Mouse (Mus musculus) stomach, embryonic 15.5 days (tissue): ENCODE measurements around the gene Tbc1d4. TPM values are rescaled to one million over a fixed set of nuclear protein-coding genes. Genes with fewer than 3 reads are reported as not detected.
"Not testable (repeated sequence)": the region's sequence is repeated elsewhere in the genome, so short reads cannot be mapped to it uniquely, and the experiment has no call there.

Experiments used
- ATAC-seq: fragments of 200-750 bp; cut with Nextera tagmentation; 2 replicates; pipeline ENCODE4 v1.8.0; 2017; ENCODE audit warnings: low read depth, moderate number of reproducible peaks, moderate TSS enrichment; ENCODE audit not compliant: insufficient read depth, low FRiP score
- H3K27ac ChIP-seq: fragments of 300-500 bp; sonication (generic); 2 replicates; pipeline ENCODE4 v1.5.1; 2015; ENCODE audit warnings: mild to moderate bottlenecking, inconsistent platforms
- H3K27me3 ChIP-seq: fragments of 300-500 bp; sonication (generic); replicated peaks from 2 replicates; pipeline ENCODE4 v1.6.1; 2015; ENCODE audit warnings: inconsistent platforms
- H3K36me3 ChIP-seq: fragments of 300-500 bp; sonication (generic); 2 replicates; pipeline ENCODE4 v1.6.1; 2015; ENCODE audit warnings: inconsistent platforms
- H3K4me1 ChIP-seq: fragments of 300-500 bp; sonication (generic); 2 replicates; pipeline ENCODE4 v1.6.1; 2015; ENCODE audit warnings: inconsistent platforms
- H3K4me2 ChIP-seq: fragments of 300-500 bp; sonication (generic); 2 replicates; pipeline ENCODE4 v1.6.1; 2015; ENCODE audit warnings: mild to moderate bottlenecking, inconsistent platforms
- H3K4me3 ChIP-seq: fragments of 300-500 bp; sonication (generic); replicated peaks from 2 replicates; pipeline ENCODE4 v1.5.1; 2015; ENCODE audit warnings: inconsistent platforms
- H3K9ac ChIP-seq: fragments of 300-500 bp; sonication (generic); 2 replicates; pipeline ENCODE4 v1.6.1; 2015; ENCODE audit warnings: inconsistent platforms
- H3K9me3 ChIP-seq: fragments of 300-500 bp; sonication (generic); 2 replicates; pipeline ENCODE4 v1.6.1; 2016; ENCODE audit warnings: inconsistent platforms
- WGBS: fragments of 180-500 bp; shearing (Covaris S2); methylation state at CpG from one replicate; pipeline ENCODE4 v1.1.7; 2015; 5-methylcytosine and 5-hydroxymethylcytosine counted together
- polyA plus RNA-seq: library from polyadenylated mRNA; unstranded; fragments of >200 nt; fragmentation: Nextera tagmentation; extraction: Ambion mirVana; gene quantifications from 2 replicates; pipeline ENCODE4 v1.2.1, GENCODE M21; 2015

The Tbc1d4 gene
- polyA plus RNA-seq, 1 experiment from 2014 or later: 10.3 TPM

- WGBS: 78% methylated on average over 7 of the region's 7 CpGs
These were observed 15.7 kb downstream of the Tbc1d4 start for GRCm38 (mm10) chr14:101593340-101593739.

GRCm38 (mm10) chr14:101591101-101591500 is 17.9 kb downstream of the Tbc1d4 start:
- Histone ChIP-seq H3K4me1 (no peaks in the 10 kb centered on the region), H3K27me3 (no peaks in the 10 kb centered on the region), H3K4me2 (no peak overlapping the region), H3K36me3 (no peaks in the 10 kb centered on the region), H3K9me3 (no peaks in the 10 kb centered on the region), H3K27ac (no peak overlapping the region), H3K9ac (no peak overlapping the region), H3K4me3 (no peak overlapping the region)
- ATAC-seq: no peak
- 84% methylated on average over 5 of the region's 5 CpGs for WGBS

More at GRCm38 (mm10) chr14:101593340-101593739, 15.7 kb downstream of the Tbc1d4 start:
- ATAC-seq: no peak
- Histone ChIP-seq H3K4me3 (no peak overlapping the region), H3K9me3 (no peaks in the 10 kb centered on the region), H3K4me2 (no peak overlapping the region), H3K9ac (no peak overlapping the region), H3K27ac (no peak overlapping the region), H3K4me1 (no peaks in the 10 kb centered on the region), H3K27me3 (no peaks in the 10 kb centered on the region), H3K36me3 (no peaks in the 10 kb centered on the region)

GRCm38 (mm10) chr14:101588209-101588991 is 20.6 kb downstream of the Tbc1d4 start:
- not testable (repeated sequence) for H3K27ac ChIP-seq, H3K4me3 ChIP-seq, H3K36me3 ChIP-seq, H3K4me2 ChIP-seq, ATAC-seq, H3K9me3 ChIP-seq, H3K27me3 ChIP-seq, H3K9ac ChIP-seq, H3K4me1 ChIP-seq
- 55% methylated on average over 3 of the region's 4 CpGs for WGBS

GRCm38 (mm10) chr14:101587366-101588040 is 21.5 kb downstream of the Tbc1d4 start:
- H3K36me3 ChIP-seq, H3K4me3 ChIP-seq, H3K27me3 ChIP-seq, H3K4me2 ChIP-seq, H3K4me1 ChIP-seq, H3K9me3 ChIP-seq, ATAC-seq, H3K9ac ChIP-seq, H3K27ac ChIP-seq: not testable (repeated sequence)
- 53% methylated on average over 5 of the region's 6 CpGs for whole genome bisulfite sequencing

GRCm38 (mm10) chr14:101586096-101586495 is 22.9 kb downstream of the Tbc1d4 start:
- WGBS: 69% methylated on average over 7 of the region's 7 CpGs
- no peak for ATAC-seq
- H3K4me3 ChIP-seq: no peak overlapping the region
- H3K27me3 ChIP-seq: no peaks in the 10 kb centered on the region
- no peak overlapping the region for H3K9ac ChIP-seq
- H3K27ac ChIP-seq: no peak overlapping the region
- no peaks in the 10 kb centered on the region for H3K4me1 ChIP-seq
- no peaks in the 10 kb centered on the region for H3K36me3 ChIP-seq
- H3K4me2 ChIP-seq: no peak overlapping the region
- H3K9me3 ChIP-seq: no peaks in the 10 kb centered on the region

- H3K36me3 ChIP-seq: no peaks in the 10 kb centered on the region
- H3K27me3 ChIP-seq: no peaks in the 10 kb centered on the region
- H3K4me2 ChIP-seq: no peak overlapping the region
- 10% methylated on average over 3 of the region's 3 CpGs for WGBS
- H3K9me3 ChIP-seq: no peaks in the 10 kb centered on the region
- no peak overlapping the region for H3K9ac ChIP-seq
- no peak for ATAC-seq
- 0 out of 2 replicates have a peak, but pooled peaks cover 5% of the 10 kb centered on the region for H3K4me1 ChIP-seq
- no peak overlapping the region for H3K4me3 ChIP-seq
- no peak overlapping the region for H3K27ac ChIP-seq
These were observed 33.3 kb downstream of the Tbc1d4 start for GRCm38 (mm10) chr14:101575651-101576050.

GRCm38 (mm10) chr14:101574536-101574935 is 34.5 kb downstream of the Tbc1d4 start:
- H3K4me3 ChIP-seq: no peak overlapping the region
- H3K36me3 ChIP-seq: no peaks in the 10 kb centered on the region
- H3K27ac ChIP-seq: no peak overlapping the region
- H3K27me3 ChIP-seq: no peaks in the 10 kb centered on the region
- H3K9ac ChIP-seq: no peak overlapping the region
- WGBS: 100% methylated on average over 1 of the region's 1 CpGs
- H3K4me1 ChIP-seq: 0 out of 2 replicates have a peak, but pooled peaks cover 5% of the 10 kb centered on the region
- no peaks in the 10 kb centered on the region for H3K9me3 ChIP-seq
- H3K4me2 ChIP-seq: no peak overlapping the region
- ATAC-seq: no peak

- Histone ChIP-seq H3K4me1 (0 out of 2 replicates have a peak, but pooled peaks cover 5% of the 10 kb centered on the region), H3K9ac (no peak overlapping the region), H3K27ac (no peak overlapping the region), H3K4me2 (no peak overlapping the region), H3K27me3 (no peaks in the 10 kb centered on the region), H3K4me3 (no peak overlapping the region), H3K36me3 (no peaks in the 10 kb centered on the region), H3K9me3 (no peaks in the 10 kb centered on the region)
- no peak for ATAC-seq
- 58% methylated on average over 7 of the region's 7 CpGs for WGBS
These were observed 35.8 kb downstream of the Tbc1d4 start for GRCm38 (mm10) chr14:101573107-101573614.

- no peak overlapping the region for H3K27ac ChIP-seq
- no peak for ATAC-seq
These were observed 40.2 kb downstream of the Tbc1d4 start for GRCm38 (mm10) chr14:101568828-101569227.

GRCm38 (mm10) chr14:101566717-101567116 is 42.3 kb downstream of the Tbc1d4 start:
- H3K4me1 ChIP-seq: no peaks in the 10 kb centered on the region
- H3K36me3 ChIP-seq: no peaks in the 10 kb centered on the region
- no peaks in the 10 kb centered on the region for H3K27me3 ChIP-seq
- WGBS: 92% methylated on average over 2 of the region's 2 CpGs
- H3K4me3 ChIP-seq: no peak overlapping the region
- H3K27ac ChIP-seq: no peak overlapping the region
- H3K4me2 ChIP-seq: no peak overlapping the region
- H3K9me3 ChIP-seq: no peaks in the 10 kb centered on the region
- no peak for ATAC-seq
- no peak overlapping the region for H3K9ac ChIP-seq

More at GRCm38 (mm10) chr14:101568828-101569227, 40.2 kb downstream of the Tbc1d4 start:
- 66% methylated on average over 2 of the region's 2 CpGs for WGBS
- no peak overlapping the region for H3K4me3 ChIP-seq
- H3K36me3 ChIP-seq: no peaks in the 10 kb centered on the region
- H3K4me1 ChIP-seq: no peaks in the 10 kb centered on the region
- no peaks in the 10 kb centered on the region for H3K27me3 ChIP-seq
- no peak overlapping the region for H3K4me2 ChIP-seq
- no peaks in the 10 kb centered on the region for H3K9me3 ChIP-seq
- no peak overlapping the region for H3K9ac ChIP-seq

GRCm38 (mm10) chr14:101565661-101566060 is 43.3 kb downstream of the Tbc1d4 start:
- no peaks in the 10 kb centered on the region for H3K4me1 ChIP-seq
- H3K4me3 ChIP-seq: no peak overlapping the region
- no peak overlapping the region for H3K4me2 ChIP-seq
- no peaks in the 10 kb centered on the region for H3K27me3 ChIP-seq
- no peaks in the 10 kb centered on the region for H3K9me3 ChIP-seq
- WGBS: 75% methylated on average over 3 of the region's 3 CpGs
- no peaks in the 10 kb centered on the region for H3K36me3 ChIP-seq
- H3K9ac ChIP-seq: no peak overlapping the region
- no peak for ATAC-seq
- H3K27ac ChIP-seq: no peak overlapping the region

GRCm38 (mm10) chr14:101561251-101561701 is 47.7 kb downstream of the Tbc1d4 start:
- ATAC-seq: no peak
- Histone ChIP-seq H3K4me3 (no peak overlapping the region), H3K4me1 (no peaks in the 10 kb centered on the region), H3K27me3 (no peaks in the 10 kb centered on the region), H3K27ac (no peak overlapping the region), H3K9ac (no peak overlapping the region), H3K4me2 (no peak overlapping the region), H3K36me3 (no peaks in the 10 kb centered on the region), H3K9me3 (no peaks in the 10 kb centered on the region)
- 78% methylated on average over 12 of the region's 12 CpGs for WGBS
